Mouse (Mus musculus) G1E (cell line): ENCODE results near the gene Fam107a.

Source experiments
- CTCF ChIP-seq: IDR thresholded peaks from 2 replicates; pipeline ENCODE4 v1.5.1; 2012; ENCODE audit warnings: low read depth, low read length, inconsistent platforms, mixed read lengths
- GATA1 ChIP-seq: IDR thresholded peaks from 2 replicates; pipeline ENCODE4 v1.6.1; 2012; ENCODE audit warnings: borderline replicate concordance, low read length, inconsistent platforms, mixed read lengths
- GATA2 ChIP-seq: IDR thresholded peaks from 2 replicates; pipeline ENCODE4 v1.6.1; 2012; ENCODE audit warnings: low read depth, low read length, inconsistent platforms, borderline replicate concordance
- POLR2AphosphoS5 ChIP-seq: IDR thresholded peaks from 2 replicates; pipeline ENCODE4 v1.6.1; 2012; ENCODE audit warnings: low read depth, low read length, inconsistent platforms; ENCODE audit not compliant: insufficient replicate concordance
- TAL1 ChIP-seq: conservative IDR thresholded peaks from 2 replicates; pipeline ENCODE4 v1.6.1; 2012; ENCODE audit warnings: low read depth, low read length, inconsistent platforms, mixed read lengths

DNA sequence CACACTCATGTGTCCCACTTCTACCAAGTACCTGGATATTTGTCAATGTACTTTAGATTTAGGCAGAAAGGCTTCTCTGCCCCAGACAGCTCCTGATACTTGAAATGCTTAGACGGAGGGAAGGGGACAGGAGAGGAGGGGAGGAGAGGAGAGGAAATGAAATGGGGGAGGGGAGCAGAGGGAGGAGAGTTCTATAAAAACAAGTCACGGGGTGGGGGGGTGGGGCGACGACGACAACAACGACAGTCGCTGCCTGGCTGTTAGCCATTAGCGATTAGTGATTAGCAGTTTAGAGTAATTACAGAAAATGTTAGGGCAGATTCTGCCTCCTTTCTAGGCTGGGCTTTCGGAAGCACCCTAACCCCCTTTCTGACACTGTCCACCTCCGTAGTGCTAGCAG, 15.1 kb downstream of the Fam107a start:
- TF ChIP-seq CTCF: no peak
- no peak for TF ChIP-seq TAL1
- TF ChIP-seq GATA1: no peak
- no peak for TF ChIP-seq POLR2AphosphoS5
- no peak for TF ChIP-seq GATA2
